Mouse (Mus musculus): ENCODE measurements around the gene Top2b. TPM values are rescaled to one million over a fixed set of nuclear protein-coding genes. Genes with fewer than 3 reads are reported as not detected.

Top2b gene
- total and polyA plus RNA-seq, 3 experiments, result 29.5 to 190 (median 39.5) TPM

- TF ChIP-seq E2F4 (IDR thresholded peaks at IDR 0.05; ENCODE audit: borderline replicate concordance, low read depth, low read length), result no peak
- no peak for TF ChIP-seq MAFK (IDR thresholded peaks at IDR 0.05; ENCODE audit: borderline replicate concordance, low read depth, low read length)
- no peak for TF ChIP-seq TBP (IDR thresholded peaks at IDR 0.05; ENCODE audit: low read depth, low read length)
- Histone ChIP-seq H3K36me3 (ENCODE audit: control insufficient read depth in 1 of 2, insufficient read depth in 2 of 2, low read length in 2 of 2) (no peaks in the 10 kb centered on the region), H3K4me1 (ENCODE audit: control insufficient read depth in 1 of 2, insufficient read depth in 2 of 2, low read length in 2 of 2) (no peaks in the 10 kb centered on the region), H3K9me3 (replicated peaks; ENCODE audit: insufficient read depth, low read length) (no peaks in the 10 kb centered on the region), H3K9ac (ENCODE audit: control insufficient read depth, low read depth, low read length, poor library complexity, severe bottlenecking) (no peak overlapping the region), H3K4me3 (ENCODE audit: control insufficient read depth in 1 of 2, insufficient read depth in 1 of 2, low read depth in 2 of 2, low read length in 2 of 2) (no peak overlapping the region), H3K79me2 (ENCODE audit: control insufficient read depth, insufficient read depth, low read length, poor library complexity) (no peaks in the 10 kb centered on the region), H3K27me3 (ENCODE audit: control insufficient read depth in 1 of 2, insufficient read depth in 2 of 2, low read length in 2 of 2) (no peaks in the 10 kb centered on the region), H3K27ac (ENCODE audit: control insufficient read depth, low read depth, low read length) (no peak overlapping the region)
- no peak for DNase-seq (ENCODE audit: low read depth, low spot score)
Observed at GRCm38 (mm10) chr14:16437386-16437785, 72.4 kb downstream of the Top2b start.

- H3K9me3 ChIP-seq (replicated peaks; ENCODE audit: insufficient read depth, low read length), result no peaks in the 10 kb centered on the region
- TF ChIP-seq BHLHE40 (IDR thresholded peaks at IDR 0.05; ENCODE audit: borderline replicate concordance, low read depth, low read length) (no peak), ZMIZ1 (IDR thresholded peaks at IDR 0.05; ENCODE audit: low read depth, low read length) (no peak), CTCF (IDR thresholded peaks at IDR 0.05 in 2 of 3, conservative IDR thresholded peaks at IDR 0.05 in 1 of 3; ENCODE audit: control insufficient read depth in 1 of 3, insufficient read depth in 1 of 3, low read depth in 2 of 3, low read length in 3 of 3, poor library complexity in 1 of 3, severe bottlenecking in 1 of 3) (no peak), HCFC1 (IDR thresholded peaks at IDR 0.05; ENCODE audit: low read depth, low read length) (no peak), EP300 (IDR thresholded peaks at IDR 0.05; ENCODE audit: low read depth in 1 of 2, low read length in 2 of 2) (no peak)
- no peak for DNase-seq (ENCODE audit: low read depth, low spot score)
- no peaks in the 10 kb centered on the region for H3K36me3 ChIP-seq (ENCODE audit: control insufficient read depth in 1 of 2, insufficient read depth in 2 of 2, low read length in 2 of 2)
- H3K9ac ChIP-seq (ENCODE audit: control insufficient read depth, low read depth, low read length, poor library complexity, severe bottlenecking), result no peak overlapping the region
- no peaks in the 10 kb centered on the region for H3K79me2 ChIP-seq (ENCODE audit: control insufficient read depth, insufficient read depth, low read length, poor library complexity)
- H3K27me3 ChIP-seq (ENCODE audit: control insufficient read depth in 1 of 2, insufficient read depth in 2 of 2, low read length in 2 of 2), result no peaks in the 10 kb centered on the region
- H3K4me3 ChIP-seq (ENCODE audit: control insufficient read depth in 1 of 2, insufficient read depth in 1 of 2, low read depth in 2 of 2, low read length in 2 of 2), result no peak overlapping the region
- no peaks in the 10 kb centered on the region for H3K4me1 ChIP-seq (ENCODE audit: control insufficient read depth in 1 of 2, insufficient read depth in 2 of 2, low read length in 2 of 2)
- H3K27ac ChIP-seq (ENCODE audit: control insufficient read depth, low read depth, low read length), result no peak overlapping the region
Observed at GRCm38 (mm10) chr14:16439385-16440126, 74.6 kb downstream of the Top2b start.

GRCm38 (mm10) chr14:16444859-16445258, 79.9 kb downstream of the Top2b start:
- no peak overlapping the region for H3K27ac ChIP-seq (ENCODE audit: control insufficient read depth, low read depth, low read length)
- no peaks in the 10 kb centered on the region for H3K36me3 ChIP-seq (ENCODE audit: control insufficient read depth in 1 of 2, insufficient read depth in 2 of 2, low read length in 2 of 2)
- no peaks in the 10 kb centered on the region for H3K27me3 ChIP-seq (ENCODE audit: control insufficient read depth in 1 of 2, insufficient read depth in 2 of 2, low read length in 2 of 2)
- no peak for DNase-seq (ENCODE audit: low read depth, low spot score)
- TF ChIP-seq JUND (IDR thresholded peaks at IDR 0.05; ENCODE audit: low read depth, low read length) (no peak), MAZ (IDR thresholded peaks at IDR 0.05; ENCODE audit: low read depth, low read length) (no peak), ETS1 (IDR thresholded peaks at IDR 0.05; ENCODE audit: low read depth, low read length) (no peak), UBTF (IDR thresholded peaks at IDR 0.05; ENCODE audit: borderline replicate concordance, insufficient read depth, low read depth, low read length) (no peak), NRF1 (IDR thresholded peaks at IDR 0.05; ENCODE audit: insufficient read depth, low read depth, low read length, poor library complexity, severe bottlenecking) (no peak), ELF1 (IDR thresholded peaks at IDR 0.05; ENCODE audit: low read depth, low read length) (no peak), SMC3 (IDR thresholded peaks at IDR 0.05; ENCODE audit: low read depth, low read length) (no peak)
- no peak overlapping the region for H3K9ac ChIP-seq (ENCODE audit: control insufficient read depth, low read depth, low read length, poor library complexity, severe bottlenecking)
- H3K4me3 ChIP-seq (ENCODE audit: control insufficient read depth in 1 of 2, insufficient read depth in 1 of 2, low read depth in 2 of 2, low read length in 2 of 2), result no peak overlapping the region
- H3K9me3 ChIP-seq (replicated peaks; ENCODE audit: insufficient read depth, low read length), result no peaks in the 10 kb centered on the region
- no peaks in the 10 kb centered on the region for H3K79me2 ChIP-seq (ENCODE audit: control insufficient read depth, insufficient read depth, low read length, poor library complexity)
- no peaks in the 10 kb centered on the region for H3K4me1 ChIP-seq (ENCODE audit: control insufficient read depth in 1 of 2, insufficient read depth in 2 of 2, low read length in 2 of 2)
